Mouse (Mus musculus): ENCODE results near the gene Plk5. TPM values are rescaled to one million over a fixed set of nuclear protein-coding genes. Genes with fewer than 3 reads are reported as not detected.

The Plk5 gene
- polyA plus RNA-seq, 1 experiment: 5.9 TPM

- Histone ChIP-seq H3K4me1 (ENCODE audit: control insufficient read depth, insufficient read depth, insufficient read length, low read length) (peaks cover 14% of the 10 kb centered on the region), H3K27ac (ENCODE audit: insufficient read depth, low read depth, low read length) (no peak overlapping the region), H3K36me3 (ENCODE audit: control insufficient read depth, insufficient read depth, low read length) (no peaks in the 10 kb centered on the region), H3K27me3 (ENCODE audit: control insufficient read depth, insufficient read depth, low read length) (peaks cover 19% of the 10 kb centered on the region), H3K4me3 (ENCODE audit: low read depth, low read length) (no peak overlapping the region)
- TF ChIP-seq CTCF (IDR thresholded peaks at IDR 0.05; ENCODE audit: extremely low read depth, insufficient read length, insufficient replicate concordance, low read depth, low read length): no peak
- no peak for TF ChIP-seq POLR2A (IDR thresholded peaks at IDR 0.05; ENCODE audit: low read depth, low read length)
- WGBS: 21% methylated on average over 7 of the region's 7 CpGs
These were observed 1.1 kb downstream of the Plk5 start for GRCm38 (mm10) chr10:80357336-80357735.

- TF ChIP-seq POLR2A (IDR thresholded peaks at IDR 0.05; ENCODE audit: low read depth, low read length) (no peak), CTCF (IDR thresholded peaks at IDR 0.05; ENCODE audit: extremely low read depth, insufficient read length, insufficient replicate concordance, low read depth, low read length) (no peak)
- Histone ChIP-seq H3K36me3 (ENCODE audit: control insufficient read depth, insufficient read depth, low read length) (no peaks in the 10 kb centered on the region), H3K4me1 (ENCODE audit: control insufficient read depth, insufficient read depth, insufficient read length, low read length) (peaks cover 11% of the 10 kb centered on the region; the same call in 1 of the 2 replicates), H3K27me3 (ENCODE audit: control insufficient read depth, insufficient read depth, low read length) (peaks cover 19% of the 10 kb centered on the region), H3K27ac (ENCODE audit: insufficient read depth, low read depth, low read length) (no peak overlapping the region), H3K4me3 (ENCODE audit: low read depth, low read length) (peak overlapping the region; percentile 48)
- 7% methylated on average over 31 of the region's 31 CpGs for WGBS
These were observed 1.9 kb downstream of the Plk5 start for GRCm38 (mm10) chr10:80357994-80358639.

- Histone ChIP-seq H3K36me3 (ENCODE audit: control insufficient read depth, insufficient read depth, low read length) (no peaks in the 10 kb centered on the region), H3K4me3 (ENCODE audit: low read depth, low read length) (no peak overlapping the region), H3K27ac (ENCODE audit: insufficient read depth, low read depth, low read length) (no peak overlapping the region), H3K27me3 (ENCODE audit: control insufficient read depth, insufficient read depth, low read length) (no peaks in the 10 kb centered on the region; the same call in 1 of the 2 replicates), H3K4me1 (ENCODE audit: control insufficient read depth, insufficient read depth, insufficient read length, low read length) (peaks cover 8% of the 10 kb centered on the region)
- TF ChIP-seq POLR2A (IDR thresholded peaks at IDR 0.05; ENCODE audit: low read depth, low read length): no peak
- no peak for TF ChIP-seq CTCF (IDR thresholded peaks at IDR 0.05; ENCODE audit: extremely low read depth, insufficient read length, insufficient replicate concordance, low read depth, low read length)
- WGBS: 40% methylated on average over 6 of the region's 6 CpGs
These were observed 7.5 kb downstream of the Plk5 start for GRCm38 (mm10) chr10:80363734-80364133.

GRCm38 (mm10) chr10:80365736-80366135 is 9.5 kb downstream of the Plk5 start:
- Histone ChIP-seq H3K27me3 (ENCODE audit: control insufficient read depth, insufficient read depth, low read length) (no peaks in the 10 kb centered on the region), H3K27ac (ENCODE audit: insufficient read depth, low read depth, low read length) (no peak overlapping the region), H3K4me1 (ENCODE audit: control insufficient read depth, insufficient read depth, insufficient read length, low read length) (peaks cover 8% of the 10 kb centered on the region), H3K4me3 (ENCODE audit: low read depth, low read length) (no peak overlapping the region), H3K36me3 (ENCODE audit: control insufficient read depth, insufficient read depth, low read length) (no peaks in the 10 kb centered on the region)
- WGBS: 72% methylated on average over 6 of the region's 6 CpGs
- no peak for TF ChIP-seq CTCF (IDR thresholded peaks at IDR 0.05; ENCODE audit: extremely low read depth, insufficient read length, insufficient replicate concordance, low read depth, low read length)
- TF ChIP-seq POLR2A (IDR thresholded peaks at IDR 0.05; ENCODE audit: low read depth, low read length): no peak

GRCm38 (mm10) chr10:80367954-80368353 is 11.7 kb downstream of the Plk5 start:
- H3K36me3 ChIP-seq (ENCODE audit: control insufficient read depth, insufficient read depth, low read length): no peaks in the 10 kb centered on the region
- H3K4me1 ChIP-seq (ENCODE audit: control insufficient read depth, insufficient read depth, insufficient read length, low read length): peaks cover 8% of the 10 kb centered on the region
- H3K27me3 ChIP-seq (ENCODE audit: control insufficient read depth, insufficient read depth, low read length): no peaks in the 10 kb centered on the region
- H3K4me3 ChIP-seq (ENCODE audit: low read depth, low read length): no peak overlapping the region
- WGBS: 22% methylated on average over 5 of the region's 5 CpGs
- H3K27ac ChIP-seq (ENCODE audit: insufficient read depth, low read depth, low read length): no peak overlapping the region
- no peak for TF ChIP-seq POLR2A (IDR thresholded peaks at IDR 0.05; ENCODE audit: low read depth, low read length)
- TF ChIP-seq CTCF (IDR thresholded peaks at IDR 0.05; ENCODE audit: extremely low read depth, insufficient read length, insufficient replicate concordance, low read depth, low read length): no peak

GRCm38 (mm10) chr10:80368392-80368791 is 12.1 kb downstream of the Plk5 start:
- no peaks in the 10 kb centered on the region for H3K27me3 ChIP-seq (ENCODE audit: control insufficient read depth, insufficient read depth, low read length)
- TF ChIP-seq POLR2A (IDR thresholded peaks at IDR 0.05; ENCODE audit: low read depth, low read length): no peak
- TF ChIP-seq CTCF (IDR thresholded peaks at IDR 0.05; ENCODE audit: extremely low read depth, insufficient read length, insufficient replicate concordance, low read depth, low read length): no peak
- WGBS: 87% methylated on average over 6 of the region's 6 CpGs

GRCm38 (mm10) chr10:80369995-80370747 is 13.9 kb downstream of the Plk5 start:
- H3K27ac ChIP-seq (ENCODE audit: insufficient read depth, low read depth, low read length): no peak overlapping the region
- peaks cover 8% of the 10 kb centered on the region for H3K4me1 ChIP-seq (ENCODE audit: control insufficient read depth, insufficient read depth, insufficient read length, low read length)
- no peaks in the 10 kb centered on the region for H3K27me3 ChIP-seq (ENCODE audit: control insufficient read depth, insufficient read depth, low read length)
- H3K36me3 ChIP-seq (ENCODE audit: control insufficient read depth, insufficient read depth, low read length): no peaks in the 10 kb centered on the region
- 72% methylated on average over 21 of the region's 21 CpGs for WGBS
- peak; percentile 7; the same call in 1 of the 2 replicates for TF ChIP-seq CTCF (IDR thresholded peaks at IDR 0.05; ENCODE audit: extremely low read depth, insufficient read length, insufficient replicate concordance, low read depth, low read length)
- TF ChIP-seq POLR2A (IDR thresholded peaks at IDR 0.05; ENCODE audit: low read depth, low read length): no peak
- H3K4me3 ChIP-seq (ENCODE audit: low read depth, low read length): no peak overlapping the region

More at GRCm38 (mm10) chr10:80368392-80368791, 12.1 kb downstream of the Plk5 start:
- Histone ChIP-seq H3K4me3 (ENCODE audit: low read depth, low read length) (no peak overlapping the region), H3K4me1 (ENCODE audit: control insufficient read depth, insufficient read depth, insufficient read length, low read length) (peaks cover 8% of the 10 kb centered on the region), H3K27ac (ENCODE audit: insufficient read depth, low read depth, low read length) (no peak overlapping the region), H3K36me3 (ENCODE audit: control insufficient read depth, insufficient read depth, low read length) (no peaks in the 10 kb centered on the region)
